Mouse (Mus musculus) thymus, postnatal 25 days (tissue): ENCODE results near the gene Tpst1.
A peak's percentile ranks its signal among the peaks of the same experiment; 100 is the strongest.

ENCODE experiments used
- DNase-seq: peaks from one replicate; pipeline ENCODE4 v3.0.0; 2022

The Tpst1 gene

DNA sequence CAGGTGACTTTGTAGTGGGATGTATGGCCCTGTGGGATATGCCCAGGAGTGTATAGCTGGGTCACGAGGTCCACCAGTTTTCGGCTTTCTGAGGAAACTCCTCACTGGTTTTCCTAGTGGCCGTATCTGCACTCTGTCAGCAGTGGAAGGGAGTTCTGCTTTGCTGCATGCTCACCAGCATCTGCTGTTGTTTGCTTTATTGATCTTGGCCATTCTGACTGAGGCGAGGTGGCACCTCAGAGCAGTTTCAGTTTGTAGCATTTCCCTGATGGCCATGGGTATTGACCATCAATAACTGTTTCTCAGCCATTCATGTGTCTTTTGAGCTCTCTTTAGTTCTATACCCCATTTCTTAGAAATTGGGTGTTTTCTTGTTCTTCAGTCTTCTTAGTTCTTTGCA lies 17.4 kb upstream of the Tpst1 start:
- no peak for DNase-seq

DNA sequence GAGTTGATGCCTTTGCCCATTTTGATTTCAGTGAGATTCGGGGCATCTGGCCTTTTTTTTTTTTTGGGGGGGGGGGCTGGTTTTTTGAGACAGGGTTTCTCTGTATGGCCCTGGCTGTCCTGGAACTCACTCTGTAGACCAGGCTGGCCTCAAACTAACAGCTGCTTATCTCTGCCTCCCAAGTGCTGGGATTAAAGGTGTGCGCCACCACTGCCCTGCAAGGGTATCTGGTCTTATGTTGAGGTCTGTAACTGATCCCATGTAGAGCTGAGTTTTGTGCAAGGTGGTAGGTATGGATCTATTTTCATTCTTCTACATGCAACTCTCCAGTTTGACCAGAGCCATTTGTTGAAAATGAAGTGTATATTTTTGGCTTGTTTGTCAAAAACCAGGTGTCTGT lies 16.8 kb upstream of the Tpst1 start:
- no peak for DNase-seq

DNA sequence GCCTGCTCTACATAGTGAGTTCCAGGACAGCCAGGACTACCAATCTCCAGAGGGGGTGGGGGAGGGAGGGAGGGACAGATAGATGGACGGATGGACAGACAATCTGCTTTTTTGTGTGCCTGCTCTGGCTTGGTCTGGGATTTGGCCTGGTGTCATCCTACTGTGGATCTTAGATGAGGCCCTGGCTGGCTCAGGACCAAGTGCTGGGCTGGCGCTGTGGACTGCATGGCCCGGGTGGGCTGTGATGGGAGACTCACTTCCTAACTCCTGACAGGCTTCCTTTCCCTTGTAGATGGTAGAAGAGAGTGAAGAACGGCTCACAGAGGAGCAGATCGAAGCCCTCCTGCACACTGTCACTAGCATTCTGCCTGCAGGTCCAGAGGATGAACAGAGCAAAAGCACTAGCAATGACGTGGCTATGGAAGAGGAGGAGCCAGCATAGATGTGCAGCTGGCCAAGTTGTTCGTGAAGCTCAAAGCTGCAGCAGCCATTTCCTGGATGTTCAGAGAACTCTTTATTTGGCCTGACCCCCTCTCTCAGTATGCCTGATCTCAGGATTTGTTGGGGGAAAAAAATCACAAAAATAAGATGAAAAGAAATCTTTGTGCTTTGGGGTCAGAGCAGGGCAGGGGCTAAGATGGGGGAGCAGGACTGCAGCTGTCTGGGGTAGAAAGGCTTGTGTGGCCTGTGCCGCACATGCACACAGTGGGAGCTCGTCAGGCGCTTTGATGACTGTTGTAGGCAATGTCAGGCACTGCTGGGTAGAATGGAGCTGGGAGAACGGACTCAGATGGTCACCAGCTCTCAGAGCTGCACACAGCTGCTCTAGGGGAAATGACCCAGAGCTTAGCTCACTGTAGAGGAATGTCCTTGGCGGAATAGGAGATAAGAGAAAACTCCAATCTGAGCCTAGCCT lies 13.5 kb upstream of the Tpst1 start:
- DNase-seq, result no peak

DNA sequence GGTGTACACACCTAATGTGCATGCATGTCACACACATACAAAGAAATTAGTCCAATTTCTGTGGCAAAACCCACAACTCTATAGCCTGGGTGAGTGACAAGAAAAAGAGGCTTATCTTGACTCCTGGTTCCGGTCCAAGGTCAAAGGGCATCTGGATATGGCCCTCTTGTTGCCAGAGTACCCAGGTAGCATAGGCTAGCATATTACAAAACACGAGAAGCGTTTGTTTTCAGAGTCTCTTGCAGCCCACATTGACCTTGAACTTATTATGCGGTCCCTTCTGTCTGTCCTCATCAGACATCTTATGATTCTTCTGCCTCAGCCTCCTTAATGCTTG lies 12.8 kb upstream of the Tpst1 start:
- no peak for DNase-seq

DNA sequence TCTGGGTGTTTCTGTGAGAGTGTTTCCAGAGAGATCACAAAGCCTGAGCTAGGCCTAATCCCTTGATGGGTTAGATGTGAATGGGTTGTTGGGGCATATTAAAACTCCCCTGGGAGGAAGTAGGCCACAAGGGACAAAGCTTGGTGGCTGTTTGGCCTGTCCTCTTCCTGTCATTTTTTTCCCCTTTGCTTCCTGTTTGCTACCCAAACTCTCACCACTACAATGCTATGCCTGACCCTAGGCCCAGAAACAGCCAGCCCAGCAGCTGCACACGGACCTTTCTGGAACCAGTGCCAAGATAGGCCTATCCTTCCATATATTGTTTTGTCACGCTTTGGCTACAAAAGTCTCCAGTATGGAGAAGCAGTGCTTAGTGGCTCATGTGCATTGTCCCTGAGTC lies 11.0 kb upstream of the Tpst1 start:
- no peak for DNase-seq

DNA sequence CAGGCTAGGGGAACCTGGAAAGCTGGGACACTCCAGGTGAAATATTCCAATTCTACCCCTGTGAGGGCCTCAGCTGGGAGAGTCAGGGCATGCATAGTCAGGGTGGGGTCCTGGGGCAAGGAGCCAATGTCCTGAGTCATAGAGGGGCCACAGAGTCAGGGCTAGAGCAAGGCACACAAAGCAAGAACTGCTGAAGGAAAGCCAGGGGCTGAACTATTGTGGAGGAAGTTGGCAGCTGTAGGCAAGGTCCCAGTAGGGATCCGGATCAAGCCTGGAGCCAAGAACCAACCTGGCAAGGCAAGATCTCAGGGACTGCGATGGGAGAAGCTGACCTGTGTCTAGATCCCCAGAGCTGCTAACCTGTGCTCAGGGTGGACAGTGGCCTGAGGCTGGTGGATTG lies 9.4 kb upstream of the Tpst1 start:
- DNase-seq, result no peak

DNA sequence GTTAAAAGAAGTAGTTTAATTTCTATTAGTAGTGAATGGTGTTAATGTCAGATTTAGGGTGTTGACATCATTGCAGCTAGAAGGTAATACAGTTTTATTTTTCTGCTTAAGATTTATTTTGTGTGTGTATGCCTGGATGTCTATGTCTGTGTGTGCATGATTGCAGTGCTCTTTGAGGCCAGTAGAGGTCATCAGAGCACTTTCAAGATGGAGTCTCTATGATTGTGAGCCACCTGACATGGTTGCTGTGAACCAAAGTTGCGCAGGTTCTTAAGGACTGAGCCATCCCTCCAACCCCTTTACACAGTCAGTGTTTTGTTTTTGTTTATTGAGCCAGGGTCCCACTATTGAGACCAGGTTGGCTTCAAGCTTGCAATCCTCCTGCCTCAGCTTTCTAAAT lies 7.5 kb upstream of the Tpst1 start:
- DNase-seq, result peak; percentile 17

DNA sequence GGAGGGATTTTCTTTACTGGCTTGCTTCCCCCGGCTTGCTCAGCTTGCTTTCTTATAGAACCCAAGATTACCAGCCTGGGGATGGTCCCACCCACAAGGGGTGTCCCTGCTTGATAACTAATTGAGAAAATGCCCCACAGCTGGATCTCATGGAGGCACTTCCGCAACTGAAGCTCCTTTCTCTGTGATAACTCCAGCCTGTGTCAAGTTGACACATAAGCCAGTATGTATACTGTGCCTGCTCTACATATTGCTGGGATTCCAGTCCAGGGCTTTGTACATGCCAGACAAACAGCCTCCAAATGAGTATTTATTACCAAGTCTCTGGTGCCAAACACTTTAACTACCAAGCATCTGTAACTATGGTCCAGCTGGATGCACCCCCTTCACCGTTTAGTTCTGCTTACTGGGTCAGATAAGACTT lies 5.3 kb upstream of the Tpst1 start:
- no peak for DNase-seq

DNA sequence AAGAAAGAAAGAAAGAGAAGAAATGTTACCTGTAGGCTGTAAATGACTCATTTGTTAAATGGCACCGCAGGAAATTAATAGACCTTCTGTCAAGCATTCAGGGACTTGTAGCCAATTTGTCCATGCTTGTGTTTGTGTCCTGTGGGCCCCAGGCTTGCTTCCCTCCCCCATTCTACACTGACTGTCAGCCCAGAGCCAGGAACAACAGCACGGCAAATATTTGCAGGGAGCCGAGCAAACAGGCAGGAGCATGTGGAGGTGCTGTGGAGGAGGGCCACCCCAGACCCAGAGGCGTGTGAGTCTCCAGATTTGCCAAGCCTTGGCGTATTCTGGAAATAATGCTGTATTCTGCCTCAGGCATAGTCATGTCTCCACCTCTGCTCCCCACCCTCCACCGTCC lies 1.4 kb downstream of the Tpst1 start:
- no peak for DNase-seq

DNA sequence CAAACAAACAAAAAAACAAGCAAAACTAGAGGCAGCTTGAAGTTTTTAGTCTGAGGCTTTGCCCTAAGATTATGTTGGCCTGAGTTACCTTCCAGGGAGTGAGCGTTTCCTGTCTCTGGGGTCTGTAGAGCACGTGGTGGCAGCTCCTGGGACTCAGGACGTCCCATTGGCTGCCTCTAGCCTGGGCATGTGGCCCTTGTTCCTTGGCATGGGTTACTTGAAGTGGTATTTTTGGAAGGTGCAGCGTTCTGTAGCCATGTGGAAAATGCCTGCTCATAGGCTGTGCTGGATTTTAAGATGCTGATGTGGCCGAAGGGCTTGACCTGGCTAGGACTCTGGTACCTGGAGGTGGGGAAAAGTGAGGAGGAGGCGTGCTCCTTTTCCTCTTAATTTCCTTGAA lies 3.3 kb downstream of the Tpst1 start:
- no peak for DNase-seq

DNA sequence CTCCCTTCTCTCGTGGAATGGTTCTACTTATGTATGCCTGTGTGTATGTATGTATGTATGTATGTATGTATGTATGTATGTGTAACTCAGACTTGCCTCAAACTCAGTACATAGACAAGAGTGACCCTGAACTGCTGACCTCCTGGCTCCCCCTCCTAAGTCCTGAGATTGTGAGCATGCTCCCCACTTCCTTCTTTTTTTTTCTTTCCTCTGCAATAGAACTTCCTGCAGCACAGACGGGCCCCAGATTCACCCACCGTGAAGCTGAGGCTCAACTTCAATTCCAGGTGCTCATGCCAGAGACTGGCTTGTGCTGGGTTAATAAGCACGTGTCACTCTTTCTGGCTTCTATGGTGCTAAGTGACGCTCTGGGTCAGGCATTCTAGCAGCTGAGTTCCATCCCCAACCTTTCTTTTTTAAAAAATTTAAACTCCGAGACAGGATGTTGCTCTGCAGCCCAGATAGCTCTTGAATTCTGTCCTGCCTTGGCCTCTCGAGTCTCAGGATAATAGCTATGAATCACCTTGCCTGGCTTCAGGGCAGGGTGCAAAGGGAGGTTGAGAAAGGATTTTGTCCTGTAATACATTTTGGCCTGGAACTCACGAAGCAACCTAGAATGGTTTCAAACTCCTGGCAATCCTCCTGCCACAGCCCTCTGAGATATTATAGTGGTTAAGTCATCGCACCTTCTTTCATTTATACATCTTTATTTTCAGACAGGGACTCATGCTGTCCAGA lies 5.1 kb downstream of the Tpst1 start:
- DNase-seq, result peak; percentile 9

DNA sequence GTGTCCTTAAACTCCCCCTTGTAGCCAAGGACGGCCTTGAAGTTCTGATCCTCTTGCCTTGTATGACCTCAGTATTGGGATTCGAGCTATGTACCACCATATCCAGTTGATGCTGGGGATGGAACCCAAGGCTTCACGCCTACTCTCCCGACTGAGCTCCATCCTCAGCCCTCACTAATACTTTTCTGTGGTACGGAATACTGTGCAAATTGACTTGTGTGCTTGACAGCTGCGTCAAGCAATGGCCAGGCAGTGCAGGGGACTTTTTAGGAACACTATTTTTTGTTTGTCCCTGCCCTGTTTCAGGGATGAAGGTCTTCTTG lies 5.7 kb downstream of the Tpst1 start:
- no peak for DNase-seq

DNA sequence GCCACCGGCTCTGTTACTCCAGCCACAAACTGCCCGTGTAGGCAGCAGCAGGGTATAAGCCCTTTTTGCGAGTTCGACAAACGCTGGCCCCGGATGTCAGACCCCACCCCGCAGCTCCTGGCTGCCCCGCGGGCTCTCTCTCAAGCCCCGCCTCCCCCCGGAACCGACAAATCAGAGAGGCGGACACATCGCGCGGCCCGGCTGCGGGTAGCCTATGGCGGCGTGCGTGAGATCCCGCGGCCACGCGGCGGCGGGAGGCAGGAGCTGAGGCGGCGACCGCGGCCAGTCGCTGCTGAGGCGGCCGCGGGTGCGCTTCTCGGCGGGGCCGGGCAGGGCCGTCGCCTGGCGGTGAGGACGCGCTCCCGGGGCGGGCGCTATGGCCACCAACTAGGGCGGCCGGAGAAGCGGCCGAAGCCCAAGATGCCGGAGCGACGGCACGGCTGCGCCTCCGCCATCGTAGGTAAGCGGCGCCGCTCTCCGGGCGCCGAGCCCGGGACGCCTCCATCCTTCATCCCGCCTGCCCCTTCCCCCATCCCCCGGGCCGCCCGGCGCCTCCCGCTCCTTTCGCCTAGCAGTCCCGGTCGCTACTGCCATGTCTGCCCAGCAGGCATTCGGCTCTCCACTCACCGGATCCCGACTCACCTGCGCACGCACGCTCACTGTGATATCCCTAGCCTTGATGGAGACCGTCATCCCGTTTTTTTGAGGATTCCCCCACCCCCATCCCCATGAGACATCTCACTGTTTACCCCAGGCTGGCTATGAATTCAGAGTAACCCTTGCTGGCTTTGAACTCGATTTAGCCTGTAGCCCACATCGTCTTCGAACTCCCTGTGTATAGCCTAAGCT lies 6.3 kb downstream of the Tpst1 start:
- peak; percentile 95 for DNase-seq

DNA sequence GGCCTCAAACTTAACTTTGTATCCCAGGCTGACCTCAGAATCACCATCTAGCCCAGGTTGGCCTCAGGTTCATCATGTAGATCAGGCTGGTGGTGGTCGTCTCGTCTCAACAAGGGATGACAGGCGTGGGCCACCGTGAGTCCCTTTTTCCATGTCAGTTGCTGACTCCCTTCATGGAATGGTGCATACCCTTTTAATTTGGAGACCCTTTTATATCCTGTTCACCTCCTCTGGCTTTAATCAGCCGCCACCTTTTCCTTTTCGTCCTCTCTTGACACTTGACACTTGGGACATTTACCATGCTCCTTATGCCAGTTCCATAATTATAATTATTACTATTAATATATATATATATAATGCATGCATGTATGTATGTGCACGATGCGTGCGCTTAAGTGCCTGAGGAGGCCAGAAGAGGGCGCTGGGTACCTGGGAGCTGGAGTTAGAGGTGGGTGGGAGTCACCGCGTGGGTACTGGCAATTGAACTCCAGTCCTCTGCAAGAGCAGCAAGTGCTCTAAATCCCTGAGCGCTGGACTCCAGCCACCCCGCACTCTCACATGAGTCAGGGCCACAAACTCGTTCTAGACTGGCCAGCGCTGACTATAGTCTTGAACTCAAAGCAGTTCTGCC lies 7.0 kb downstream of the Tpst1 start:
- no peak for DNase-seq

DNA sequence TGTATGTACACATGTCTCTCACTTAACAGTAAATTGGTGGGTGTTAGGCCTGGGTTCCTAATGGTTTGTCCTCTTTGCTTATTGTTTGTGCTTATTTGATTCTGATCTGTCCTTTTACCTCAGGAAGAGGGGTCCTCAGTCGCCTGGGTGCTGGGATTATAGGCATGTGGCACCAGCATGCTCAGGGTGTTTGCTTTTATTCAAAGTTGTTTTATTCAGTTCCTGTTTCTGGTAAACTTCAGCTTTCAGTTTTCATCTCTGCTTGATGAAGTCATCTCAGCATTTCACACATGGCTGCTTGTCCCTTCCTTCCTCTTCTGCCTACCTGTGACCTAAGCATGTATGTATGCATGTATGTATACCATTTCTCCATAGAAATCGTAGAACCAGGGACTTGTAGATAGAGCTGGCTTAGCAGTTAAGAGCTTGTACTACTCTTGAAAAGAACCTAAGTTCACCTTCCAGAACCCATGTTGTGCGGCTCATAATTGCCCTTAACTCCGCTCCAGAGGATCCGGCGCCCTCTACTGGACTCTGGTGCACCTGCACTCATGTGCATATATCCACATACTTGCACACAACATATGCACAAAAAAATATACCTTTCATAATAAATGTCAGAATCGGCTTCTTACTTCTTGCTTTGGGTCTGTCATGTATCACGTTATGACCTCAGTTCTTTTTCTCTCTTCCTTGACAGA lies 8.2 kb downstream of the Tpst1 start:
- no peak for DNase-seq

DNA sequence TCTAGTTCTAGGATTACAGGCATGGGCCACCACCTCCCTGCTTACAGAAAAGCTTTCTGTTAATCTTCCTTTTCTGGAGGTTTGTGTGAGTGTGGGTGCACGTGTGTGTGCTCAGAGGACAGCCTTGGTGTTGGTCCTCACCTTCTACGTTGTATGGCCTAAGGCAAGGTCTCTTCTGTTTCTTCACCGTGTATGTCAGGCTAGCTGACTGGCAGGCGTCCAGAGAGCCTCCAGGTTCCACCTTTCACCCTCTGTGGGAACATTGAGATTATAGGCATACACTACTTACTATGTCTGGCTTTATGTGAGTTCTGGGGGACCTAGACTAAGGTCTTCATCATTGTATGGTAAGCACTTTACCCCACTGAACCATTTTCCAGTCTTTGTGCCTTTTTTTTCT lies 9.3 kb downstream of the Tpst1 start:
- DNase-seq, result no peak

DNA sequence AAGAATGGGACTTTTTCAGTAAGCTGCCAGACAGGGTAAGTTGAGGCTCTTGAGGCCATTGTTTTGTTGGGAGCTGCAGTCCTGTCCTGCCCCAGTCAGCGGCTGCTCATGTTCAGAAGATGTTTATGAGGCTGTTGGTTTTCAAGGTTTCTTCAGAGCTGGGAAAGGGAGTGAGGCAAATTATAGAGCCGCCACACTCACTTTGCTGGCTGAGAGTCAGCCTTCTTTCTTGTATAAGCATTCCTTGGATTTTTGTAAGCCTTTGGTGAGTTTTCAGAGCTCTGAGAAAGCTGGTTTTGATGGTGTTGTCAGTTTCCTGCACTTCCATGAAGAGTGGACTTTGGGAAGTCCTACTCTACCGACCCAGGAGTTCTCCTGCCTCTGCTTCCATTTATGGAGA lies 11.1 kb downstream of the Tpst1 start:
- no peak for DNase-seq

DNA sequence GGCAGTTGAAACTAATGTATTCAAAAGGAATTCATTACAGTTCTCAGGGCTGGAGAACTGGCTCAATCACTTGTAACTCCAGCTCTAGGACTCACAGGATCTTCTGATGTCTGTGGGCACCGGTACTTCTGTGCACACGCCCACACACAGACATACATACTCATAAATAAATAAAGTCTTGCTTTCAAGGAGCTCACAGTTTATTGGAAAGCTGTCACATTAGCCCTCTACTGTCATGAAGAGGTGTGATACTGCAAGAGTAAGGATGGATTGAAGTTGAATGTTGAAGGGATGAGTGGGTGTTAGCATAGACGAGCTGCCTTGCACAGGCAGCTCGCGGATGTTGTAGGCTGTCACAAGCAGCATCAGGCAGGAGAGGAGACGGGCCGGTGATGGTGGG lies 14.9 kb downstream of the Tpst1 start:
- DNase-seq, result no peak

DNA sequence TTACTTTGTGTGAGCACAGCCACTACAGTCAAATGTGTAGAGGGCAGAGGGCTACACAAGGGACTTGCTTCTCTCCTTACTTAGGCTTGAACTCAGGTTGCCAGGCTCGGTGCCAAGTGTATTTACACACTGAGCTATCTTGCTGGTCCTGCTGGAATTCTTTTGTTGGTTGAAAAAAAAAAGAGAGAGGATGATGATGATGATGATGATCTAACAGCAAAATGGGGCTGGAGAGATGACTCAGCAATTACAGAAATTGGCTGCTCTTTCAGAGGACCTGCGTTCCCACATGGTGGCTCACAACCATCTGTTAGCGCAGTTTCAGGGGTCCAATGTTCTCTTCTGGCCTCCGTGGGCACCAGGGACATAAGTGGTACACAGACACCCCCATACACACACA lies 15.5 kb downstream of the Tpst1 start:
- no peak for DNase-seq

DNA sequence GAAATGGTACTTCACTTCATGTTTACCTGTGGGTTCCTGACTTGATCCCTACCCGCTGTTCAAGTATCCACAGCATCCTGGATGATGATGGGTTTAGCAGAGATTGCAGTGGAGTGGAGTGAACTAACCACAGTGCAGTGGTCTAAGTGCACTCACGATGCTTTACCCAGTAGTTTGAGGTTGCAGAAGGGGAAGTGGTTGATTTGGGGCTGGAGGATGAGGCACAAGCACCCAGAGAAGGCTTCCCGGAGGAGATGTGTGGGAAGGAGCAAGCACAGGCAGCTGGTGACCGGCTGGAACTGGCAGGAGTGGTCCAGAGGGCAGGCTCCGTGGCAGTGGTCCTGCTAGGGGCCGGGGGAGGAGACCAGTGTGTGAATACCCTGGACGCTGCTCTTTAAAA lies 16.1 kb downstream of the Tpst1 start:
- no peak for DNase-seq

DNA sequence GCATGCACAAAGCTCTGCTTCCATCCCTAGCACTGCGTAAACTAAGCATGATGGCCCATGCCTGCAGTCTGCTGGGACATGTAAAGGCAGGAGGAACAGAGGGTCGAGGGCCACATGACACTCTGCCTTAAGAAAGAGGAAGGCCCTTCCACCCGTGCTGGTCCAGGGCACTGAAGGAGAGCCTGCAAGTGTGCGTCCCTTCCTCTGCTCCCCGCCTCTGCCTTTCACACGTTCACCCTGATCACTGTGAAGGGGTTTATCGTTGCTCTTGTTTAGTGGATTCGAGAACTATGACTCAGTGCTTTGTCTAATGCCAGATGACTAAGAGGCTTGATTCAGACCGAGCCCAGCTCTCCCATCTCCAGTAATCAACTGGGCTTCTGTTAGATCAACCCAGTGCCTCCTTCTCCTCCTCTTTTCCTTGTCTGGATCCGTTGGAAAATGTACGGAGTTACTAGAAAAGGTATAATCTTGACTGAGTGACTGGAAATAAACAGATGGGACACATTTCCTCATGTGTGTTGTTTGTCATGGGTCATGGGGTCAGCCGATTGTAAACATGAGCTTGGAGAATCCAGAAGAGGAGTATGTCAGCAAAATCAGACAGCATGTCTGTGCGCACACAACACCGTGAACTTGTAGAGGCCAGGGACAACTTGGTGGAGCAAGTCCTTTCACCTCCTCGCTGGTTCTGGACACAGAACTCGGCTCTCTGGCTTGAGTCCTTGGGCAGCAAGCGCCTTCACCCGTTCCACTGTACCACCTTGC lies 16.7 kb downstream of the Tpst1 start:
- no peak for DNase-seq

DNA sequence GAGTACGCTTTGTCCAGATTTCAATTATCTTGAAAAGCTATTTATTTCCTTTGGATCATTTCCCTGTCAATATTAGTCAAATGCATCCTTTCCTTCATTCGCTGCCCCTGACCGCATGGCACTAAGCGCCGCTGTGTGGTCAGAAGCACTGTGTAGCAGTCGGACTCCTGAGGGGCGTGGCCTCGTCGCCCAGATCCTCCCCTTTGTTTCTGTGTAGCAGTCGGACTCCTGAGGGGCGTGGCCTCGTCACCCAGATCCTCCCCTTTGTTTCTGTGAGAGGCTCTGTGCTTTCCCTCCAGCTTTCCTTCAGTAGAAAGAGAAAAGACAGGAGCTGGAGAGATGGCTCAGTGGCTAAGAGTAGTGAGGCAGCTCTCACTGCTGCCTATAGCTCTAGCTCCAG lies 23.6 kb downstream of the Tpst1 start:
- no peak for DNase-seq
